Mouse (Mus musculus) MEL (cell line): ENCODE data around the gene Map1b. TPM values are rescaled to one million over a fixed set of nuclear protein-coding genes. Genes with fewer than 3 reads are reported as not detected.

Experiments
- DNase-seq: peaks from one replicate; pipeline ENCODE4 v3.0.0; 2011; ENCODE audit warnings: low read depth, low spot score
- H3K27ac ChIP-seq: 2 replicates; pipeline ENCODE4 v1.5.1; 2012; ENCODE audit warnings: low read depth, mild to moderate bottlenecking, control low read depth, low read length, moderate library complexity; ENCODE audit not compliant: control insufficient read depth
- H3K27me3 ChIP-seq, 2 experiments: fragments of 150-350 bp in 1 of 2; sonication (generic) in 1 of 2; 2 replicates each; pipeline ENCODE4 v1.6.1; 2012; ENCODE audit warnings: low read length in 2 of 2, mild to moderate bottlenecking in 2 of 2, improper control_type of control experiment in 1 of 2, moderate library complexity in 1 of 2; ENCODE audit not compliant: insufficient read depth in 2 of 2, control insufficient read depth in 1 of 2
- H3K36me3 ChIP-seq, 2 experiments: 2 replicates each; pipeline ENCODE4 v1.6.1; 2012 to 2014; ENCODE audit warnings: low read length in 2 of 2, improper control_type of control experiment in 1 of 2, inconsistent platforms in 1 of 2, mild to moderate bottlenecking in 1 of 2; ENCODE audit not compliant: insufficient read depth in 2 of 2, control insufficient read depth in 1 of 2
- H3K4me1 ChIP-seq, 2 experiments: fragments of 150-350 bp in 1 of 2; sonication (generic) in 1 of 2; 2 replicates each; pipeline ENCODE4 v1.6.1; 2012; ENCODE audit warnings: low read length in 2 of 2, improper control_type of control experiment in 1 of 2, mild to moderate bottlenecking in 1 of 2; ENCODE audit not compliant: insufficient read depth in 2 of 2, control insufficient read depth in 1 of 2
- H3K4me3 ChIP-seq, 2 experiments: fragments of 150-350 bp in 1 of 2; sonication (generic) in 1 of 2; 2 replicates each; pipeline ENCODE4 v1.5.1; 2012; ENCODE audit warnings: low read depth in 2 of 2, low read length in 2 of 2, mild to moderate bottlenecking in 2 of 2, moderate library complexity in 2 of 2, control low read depth in 1 of 2, improper control_type of control experiment in 1 of 2; ENCODE audit not compliant: control insufficient read depth in 1 of 2, insufficient read depth in 1 of 2
- H3K79me2 ChIP-seq: 2 replicates; pipeline ENCODE4 v1.6.1; 2012; ENCODE audit warnings: mild to moderate bottlenecking, low read length, moderate library complexity; ENCODE audit not compliant: control insufficient read depth, poor library complexity, insufficient read depth
- H3K9ac ChIP-seq: 2 replicates; pipeline ENCODE4 v1.6.1; 2012; ENCODE audit warnings: low read depth, mild to moderate bottlenecking, control low read depth, low read length, moderate library complexity; ENCODE audit not compliant: control insufficient read depth, poor library complexity, severe bottlenecking
- H3K9me3 ChIP-seq: fragments of 150-350 bp; sonication (generic); replicated peaks from 2 replicates; pipeline ENCODE4 v1.6.1; 2012; ENCODE audit warnings: mild to moderate bottlenecking, low read length, improper control_type of control experiment, moderate library complexity; ENCODE audit not compliant: insufficient read depth
- BHLHE40 ChIP-seq: IDR thresholded peaks from 2 replicates; pipeline ENCODE4 v1.6.1; 2012; ENCODE audit warnings: low read depth, mild to moderate bottlenecking, inconsistent platforms, low read length, improper control_type of control experiment, borderline replicate concordance
- CHD1 ChIP-seq: IDR thresholded peaks from 2 replicates; pipeline ENCODE4 v1.6.1; 2012; ENCODE audit warnings: low read depth, mild to moderate bottlenecking, inconsistent platforms, low read length, improper control_type of control experiment
- CTCF ChIP-seq, 3 experiments: IDR thresholded peaks in 2 of 3; conservative IDR thresholded peaks in 1 of 3; 2 replicates each; pipeline ENCODE4 v1.5.1; 2011 to 2012; ENCODE audit warnings: low read length in 3 of 3, low read depth in 2 of 3, mild to moderate bottlenecking in 2 of 3, improper control_type of control experiment in 1 of 3, inconsistent platforms in 1 of 3, mixed read lengths in 1 of 3, moderate library complexity in 1 of 3; ENCODE audit not compliant: control insufficient read depth in 1 of 3, insufficient read depth in 1 of 3, poor library complexity in 1 of 3, severe bottlenecking in 1 of 3
- E2F4 ChIP-seq: IDR thresholded peaks from 2 replicates; pipeline ENCODE4 v1.6.1; 2011; ENCODE audit warnings: low read depth, low read length, improper control_type of control experiment, borderline replicate concordance
- ELF1 ChIP-seq: IDR thresholded peaks from 2 replicates; pipeline ENCODE4 v1.6.1; 2014; ENCODE audit warnings: low read depth, mild to moderate bottlenecking, inconsistent platforms, low read length, improper control_type of control experiment, moderate library complexity
- HCFC1 ChIP-seq: IDR thresholded peaks from 2 replicates; pipeline ENCODE4 v1.6.1; 2012; ENCODE audit warnings: low read depth, mild to moderate bottlenecking, inconsistent platforms, low read length, improper control_type of control experiment, moderate library complexity
- KAT2A ChIP-seq: conservative IDR thresholded peaks from 2 replicates; pipeline ENCODE4 v1.6.1; 2012; ENCODE audit warnings: low read depth, low read length, improper control_type of control experiment, inconsistent platforms
- MAFK ChIP-seq: IDR thresholded peaks from 2 replicates; pipeline ENCODE4 v1.6.1; 2011; ENCODE audit warnings: low read depth, mild to moderate bottlenecking, low read length, improper control_type of control experiment, borderline replicate concordance
- MAX ChIP-seq: IDR thresholded peaks from 2 replicates; pipeline ENCODE4 v1.6.1; 2011; ENCODE audit warnings: low read length, improper control_type of control experiment
- MAZ ChIP-seq: IDR thresholded peaks from 2 replicates; pipeline ENCODE4 v1.6.1; 2012; ENCODE audit warnings: low read depth, mild to moderate bottlenecking, inconsistent platforms, low read length, improper control_type of control experiment
- MEF2A ChIP-seq: IDR thresholded peaks from 2 replicates; pipeline ENCODE4 v1.6.1; 2014; ENCODE audit warnings: low read depth, mild to moderate bottlenecking, inconsistent platforms, low read length, improper control_type of control experiment; ENCODE audit not compliant: poor library complexity, insufficient replicate concordance, severe bottlenecking; ENCODE audit errors: extremely low read depth
- MXI1 ChIP-seq: IDR thresholded peaks from 2 replicates; pipeline ENCODE4 v1.6.1; 2011; ENCODE audit warnings: mild to moderate bottlenecking, low read depth, low read length, improper control_type of control experiment
- MYB ChIP-seq: IDR thresholded peaks from 2 replicates; pipeline ENCODE4 v1.6.1; 2011; ENCODE audit warnings: mild to moderate bottlenecking, low read depth, low read length, improper control_type of control experiment
- MYC ChIP-seq: IDR thresholded peaks from 2 replicates; pipeline ENCODE4 v1.6.1; 2011; ENCODE audit warnings: low read depth, mild to moderate bottlenecking, low read length, improper control_type of control experiment, moderate library complexity
- POLR2A ChIP-seq, 2 experiments: IDR thresholded peaks; 2 replicates each; pipeline ENCODE4 v1.6.1; 2011 to 2012; ENCODE audit warnings: low read length in 2 of 2, mild to moderate bottlenecking in 2 of 2, control low read depth in 1 of 2, improper control_type of control experiment in 1 of 2, low read depth in 1 of 2, moderate library complexity in 1 of 2; ENCODE audit not compliant: control insufficient read depth in 1 of 2, insufficient read depth in 1 of 2, poor library complexity in 1 of 2
- POLR2AphosphoS2 ChIP-seq: IDR thresholded peaks from 2 replicates; pipeline ENCODE4 v1.6.1; 2011; ENCODE audit warnings: low read length, improper control_type of control experiment
- POLR2AphosphoS5 ChIP-seq: IDR thresholded peaks from 2 replicates; pipeline ENCODE4 v1.6.1; 2012; ENCODE audit warnings: low read depth, borderline replicate concordance, mild to moderate bottlenecking, inconsistent platforms, low read length, moderate library complexity, mixed read lengths
- RAD21 ChIP-seq: IDR thresholded peaks from 2 replicates; pipeline ENCODE4 v1.6.1; 2011; ENCODE audit warnings: mild to moderate bottlenecking, low read depth, low read length, improper control_type of control experiment
- SMC3 ChIP-seq: IDR thresholded peaks from 2 replicates; pipeline ENCODE4 v1.6.1; 2011; ENCODE audit warnings: low read depth, low read length, improper control_type of control experiment
- TAL1 ChIP-seq: IDR thresholded peaks from 2 replicates; pipeline ENCODE4 v1.6.1; 2012; ENCODE audit warnings: mild to moderate bottlenecking, inconsistent platforms, low read length, moderate library complexity, mixed read lengths
- TCF12 ChIP-seq: IDR thresholded peaks from 2 replicates; pipeline ENCODE4 v1.6.1; 2014; ENCODE audit warnings: low read depth, mild to moderate bottlenecking, inconsistent platforms, low read length, improper control_type of control experiment, moderate library complexity
- UBTF ChIP-seq: IDR thresholded peaks from 2 replicates; pipeline ENCODE4 v1.6.1; 2012; ENCODE audit warnings: low read depth, mild to moderate bottlenecking, inconsistent platforms, low read length, improper control_type of control experiment, moderate library complexity, borderline replicate concordance; ENCODE audit not compliant: insufficient read depth
- USF2 ChIP-seq, 2 experiments: IDR thresholded peaks; 2 replicates each; pipeline ENCODE4 v1.6.1; 2011 to 2012; ENCODE audit warnings: improper control_type of control experiment in 2 of 2, low read length in 2 of 2, borderline replicate concordance in 1 of 2, inconsistent platforms in 1 of 2, low read depth in 1 of 2, mild to moderate bottlenecking in 1 of 2; ENCODE audit not compliant: insufficient read depth in 1 of 2
- ZC3H11A ChIP-seq: IDR thresholded peaks from 2 replicates; pipeline ENCODE4 v1.6.1; 2012; ENCODE audit warnings: low read depth, mild to moderate bottlenecking, inconsistent platforms, low read length, improper control_type of control experiment
- ZKSCAN1 ChIP-seq: IDR thresholded peaks from 2 replicates; pipeline ENCODE4 v1.6.1; 2012; ENCODE audit warnings: low read depth, mild to moderate bottlenecking, inconsistent platforms, low read length, improper control_type of control experiment, moderate library complexity
- ZNF384 ChIP-seq: IDR thresholded peaks from 2 replicates; pipeline ENCODE4 v1.6.1; 2012; ENCODE audit warnings: low read depth, mild to moderate bottlenecking, inconsistent platforms, low read length, improper control_type of control experiment
- polyA plus RNA-seq, 2 experiments: library from polyadenylated mRNA; stranded (reverse) in 1 of 2; unstranded in 1 of 2; fragments of >175 nt in 1 of 2; fragments of >200 nt in 1 of 2; gene quantifications; 2 replicates each; pipeline versions ENCODE4 v1.2.1 to v1.2.4; 2012; ENCODE audit warnings: low replicate concordance in 2 of 2, low read depth in 1 of 2; ENCODE audit not compliant: insufficient read length in 2 of 2, insufficient read depth in 1 of 2, missing spikeins in 1 of 2
- total RNA-seq: library from RNA; depleted of rRNA; stranded (reverse); fragments of 300-350 nt; gene quantifications from 2 replicates; pipeline ENCODE4 v1.2.3, GENCODE M21; 2012

Map1b gene
- total and polyA plus RNA-seq, 3 experiments: not detected

- Histone ChIP-seq H3K27me3 (no peaks in the 10 kb centered on the region; a peak in 1 of 4 replicates), H3K4me3 (no peak overlapping the region), H3K4me1 (no peaks in the 10 kb centered on the region), H3K9ac (no peak overlapping the region), H3K36me3 (no peaks in the 10 kb centered on the region), H3K9me3 (no peaks in the 10 kb centered on the region), H3K27ac (no peak overlapping the region), H3K79me2 (no peaks in the 10 kb centered on the region)
- TF ChIP-seq SMC3: no peak
- TF ChIP-seq ZKSCAN1: no peak
- no peak for TF ChIP-seq E2F4
- TF ChIP-seq MAX: no peak
- no peak for TF ChIP-seq TCF12
- no peak for TF ChIP-seq POLR2A (IDR thresholded peaks at IDR 0.05; ENCODE audit: control insufficient read depth in 1 of 2, insufficient read depth in 1 of 2, low read depth in 1 of 2, low read length in 2 of 2, poor library complexity in 1 of 2)
- no peak for TF ChIP-seq ZC3H11A
- TF ChIP-seq CTCF (IDR thresholded peaks at IDR 0.05 in 2 of 3, conservative IDR thresholded peaks at IDR 0.05 in 1 of 3; ENCODE audit: control insufficient read depth in 1 of 3, insufficient read depth in 1 of 3, low read depth in 2 of 3, low read length in 3 of 3, poor library complexity in 1 of 3, severe bottlenecking in 1 of 3): no peak
- TF ChIP-seq ELF1: no peak
- TF ChIP-seq MAZ: no peak
- no peak for TF ChIP-seq MYB
- TF ChIP-seq UBTF: no peak
- no peak for DNase-seq
Measured at GRCm38 (mm10) chr13:99451276-99451675, 65.1 kb downstream of the Map1b start.

- H3K36me3 ChIP-seq: no peaks in the 10 kb centered on the region
- TF ChIP-seq TAL1 (no peak), POLR2A (IDR thresholded peaks at IDR 0.05; ENCODE audit: control insufficient read depth in 1 of 2, insufficient read depth in 1 of 2, low read depth in 1 of 2, low read length in 2 of 2, poor library complexity in 1 of 2) (no peak)
- H3K79me2 ChIP-seq: no peaks in the 10 kb centered on the region
- no peaks in the 10 kb centered on the region for H3K9me3 ChIP-seq
- H3K9ac ChIP-seq: no peak overlapping the region
- no peaks in the 10 kb centered on the region; a peak in 1 of 4 replicates for H3K27me3 ChIP-seq
- no peaks in the 10 kb centered on the region for H3K4me1 ChIP-seq
- no peak overlapping the region for H3K4me3 ChIP-seq
- no peak for DNase-seq
- no peak overlapping the region for H3K27ac ChIP-seq
Measured at GRCm38 (mm10) chr13:99450766-99451165, 65.6 kb downstream of the Map1b start.

- Histone ChIP-seq H3K36me3 (no peaks in the 10 kb centered on the region), H3K79me2 (no peaks in the 10 kb centered on the region), H3K27ac (no peak overlapping the region), H3K9me3 (no peaks in the 10 kb centered on the region), H3K4me1 (no peaks in the 10 kb centered on the region), H3K27me3 (no peaks in the 10 kb centered on the region; a peak in 1 of 4 replicates), H3K4me3 (no peak overlapping the region), H3K9ac (no peak overlapping the region)
- DNase-seq: no peak
- TF ChIP-seq E2F4 (no peak), ZC3H11A (no peak), POLR2A (IDR thresholded peaks at IDR 0.05; ENCODE audit: control insufficient read depth in 1 of 2, insufficient read depth in 1 of 2, low read depth in 1 of 2, low read length in 2 of 2, poor library complexity in 1 of 2) (no peak), RAD21 (no peak), MAX (no peak), CHD1 (no peak), USF2 (IDR thresholded peaks at IDR 0.05; ENCODE audit: borderline replicate concordance in 1 of 2, insufficient read depth in 1 of 2, low read depth in 1 of 2, low read length in 2 of 2) (no peak), MEF2A (no peak), MXI1 (no peak), ZNF384 (no peak), BHLHE40 (no peak), HCFC1 (no peak), MAFK (no peak), POLR2AphosphoS5 (no peak), MYC (no peak), POLR2AphosphoS2 (no peak), KAT2A (no peak)
Measured at GRCm38 (mm10) chr13:99449547-99449946, 66.8 kb downstream of the Map1b start.
